Mouse (Mus musculus) embryo, embryonic 11.5 days (tissue): ENCODE data around the gene Trpm2.
"Not testable (repeated sequence)": the region's sequence is repeated elsewhere in the genome, so short reads cannot be mapped to it uniquely, and the experiment has no call there.

Experiments
- DNase-seq: peaks from one replicate; pipeline ENCODE4 v3.0.0-alpha.2; 2012; ENCODE audit warnings: low read depth, low spot score

Trpm2 gene

GRCm38 (mm10) chr10:77970481-77970880, at the start of gene Trpm2:
TSS of gene Trpm2 (minus strand) at chr10:77970563.
- DNase-seq, result no peak

- not testable (repeated sequence) for DNase-seq
Measured at GRCm38 (mm10) chr10:78019984-78020383, 49.6 kb upstream of the Trpm2 start.

- DNase-seq, result no peak
Measured at GRCm38 (mm10) chr10:78019291-78019690, 48.9 kb upstream of the Trpm2 start.

GRCm38 (mm10) chr10:78018797-78019203, 48.4 kb upstream of the Trpm2 start:
- DNase-seq, result peak; percentile 79

- no peak for DNase-seq
Measured at GRCm38 (mm10) chr10:78016366-78016765, 46.0 kb upstream of the Trpm2 start.

GRCm38 (mm10) chr10:78015489-78015888, 45.1 kb upstream of the Trpm2 start:
- no peak for DNase-seq

GRCm38 (mm10) chr10:78012661-78013495, 42.5 kb upstream of the Trpm2 start:
- DNase-seq, result no peak

GRCm38 (mm10) chr10:78011116-78011515, 40.8 kb upstream of the Trpm2 start:
- DNase-seq, result not testable (repeated sequence)

- DNase-seq, result no peak
Measured at GRCm38 (mm10) chr10:78010335-78010734, 40.0 kb upstream of the Trpm2 start.

- DNase-seq, result no peak
Measured at GRCm38 (mm10) chr10:78009945-78010293, 39.6 kb upstream of the Trpm2 start, which contains the start of gene Pfkl. TSS of gene Pfkl (minus strand) at chr10:78010083.

GRCm38 (mm10) chr10:78009184-78009944, 39.0 kb upstream of the Trpm2 start:
- peak; percentile 89 for DNase-seq

- no peak for DNase-seq
Measured at GRCm38 (mm10) chr10:78008169-78008568, 37.8 kb upstream of the Trpm2 start.

GRCm38 (mm10) chr10:78007203-78007602, 36.8 kb upstream of the Trpm2 start:
- no peak for DNase-seq

GRCm38 (mm10) chr10:78005791-78006438, 35.6 kb upstream of the Trpm2 start:
- no peak for DNase-seq

- DNase-seq, result no peak
Measured at GRCm38 (mm10) chr10:78004479-78005100, 34.2 kb upstream of the Trpm2 start.

GRCm38 (mm10) chr10:78002316-78002715, 32.0 kb upstream of the Trpm2 start:
- DNase-seq, result no peak

GRCm38 (mm10) chr10:78001796-78002195, 31.4 kb upstream of the Trpm2 start:
- DNase-seq, result no peak

- no peak for DNase-seq
Measured at GRCm38 (mm10) chr10:78000200-78000599, 29.8 kb upstream of the Trpm2 start.

- no peak for DNase-seq
Measured at GRCm38 (mm10) chr10:77995639-77996038, 25.3 kb upstream of the Trpm2 start.

GRCm38 (mm10) chr10:77985775-77986174, 15.4 kb upstream of the Trpm2 start:
- DNase-seq, result no peak

GRCm38 (mm10) chr10:77984660-77985059, 14.3 kb upstream of the Trpm2 start:
- DNase-seq, result peak; percentile 78
